Mouse (Mus musculus): ENCODE results near the gene Gm42957. TPM values are rescaled to one million over a fixed set of nuclear protein-coding genes. Genes with fewer than 3 reads are reported as not detected.

Gm42957 gene
- polyA plus RNA-seq, 1 experiment from 2014 or later, result not detected

DNA sequence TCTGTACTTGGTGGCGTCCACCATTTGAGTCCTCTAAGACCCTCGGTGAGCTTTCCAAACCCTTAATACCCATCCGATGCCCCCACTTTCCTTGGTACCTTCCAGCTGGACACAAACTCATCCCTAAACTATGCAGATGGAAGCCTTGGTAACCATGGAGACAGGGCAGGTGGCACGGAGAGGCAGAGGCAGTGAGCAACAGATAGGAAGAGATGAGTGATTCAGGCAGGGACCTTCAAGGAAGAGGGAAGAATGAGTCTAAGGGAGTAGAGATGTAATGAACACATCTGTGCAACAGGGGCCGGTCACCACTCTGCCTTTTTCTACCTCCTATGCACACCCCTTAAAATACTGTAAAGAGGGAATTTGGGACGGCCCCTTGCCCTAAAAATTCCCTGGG, 39.6 kb upstream of the Gm42957 start:
- Histone ChIP-seq H3K4me1 (ENCODE audit: insufficient read depth, low read depth, low read length) (peaks cover 17% of the 10 kb centered on the region), H3K4me3 (ENCODE audit: low read depth, low read length) (no peak overlapping the region), H3K27me3 (replicated peaks; ENCODE audit: insufficient read depth, low read length) (peaks cover 8% of the 10 kb centered on the region; the same call in 1 of the 2 replicates), H3K4me2 (replicated peaks; ENCODE audit: low read depth, low read length) (no peak overlapping the region), H3K9me3 (ENCODE audit: low read length) (no peaks in the 10 kb centered on the region), H3K9ac (replicated peaks; ENCODE audit: low read depth) (no peak overlapping the region), H3K27ac (ENCODE audit: low read length) (no peak overlapping the region), H3K36me3 (ENCODE audit: insufficient read depth, low read length) (no peaks in the 10 kb centered on the region)
- TF ChIP-seq EP300 (IDR thresholded peaks at IDR 0.05), result no peak
- TF ChIP-seq CTCF (IDR thresholded peaks at IDR 0.05), result no peak
- no peak for DNase-seq (ENCODE audit: low spot score)
- ATAC-seq, result no peak
- 31% methylated on average over 6 of the region's 6 CpGs for WGBS

DNA sequence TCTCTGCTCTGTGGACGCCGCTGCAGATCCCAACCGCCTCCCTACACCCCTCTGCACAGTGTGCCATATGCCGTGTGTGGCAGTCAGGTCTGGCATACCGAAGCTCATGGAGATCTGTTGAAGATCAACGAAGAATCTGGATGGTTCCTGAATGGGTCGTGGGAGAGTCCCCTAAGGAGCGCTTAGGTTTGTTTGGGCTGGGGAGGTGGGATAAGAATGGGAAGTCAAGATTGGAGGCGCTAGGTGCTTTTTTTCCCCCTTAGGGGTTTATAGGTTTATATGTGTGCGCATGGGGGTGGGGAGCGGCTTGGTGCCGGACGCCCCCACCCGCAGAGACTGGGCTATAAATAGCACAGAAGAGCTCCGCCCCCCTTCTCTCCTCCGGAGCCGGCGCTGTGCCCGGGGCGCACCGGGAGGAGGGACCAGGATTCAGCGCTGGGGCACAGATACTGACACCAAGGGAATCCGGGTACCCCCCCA, 39.0 kb upstream of the Gm42957 start, which contains the start of gene Ankrd34a:
Ankrd34a (plus strand) TSS at position 409 of the 480 bp plus-strand sequence.
- Histone ChIP-seq H3K27me3 (replicated peaks; ENCODE audit: insufficient read depth, low read length) (peaks cover 8% of the 10 kb centered on the region; the same call in 1 of the 2 replicates), H3K4me3 (ENCODE audit: low read depth, low read length) (peak within 1 kb of the TSS; percentile 29), H3K9ac (replicated peaks; ENCODE audit: low read depth) (0 out of 2 replicates have a peak within 1 kb of the TSS, but pooled peaks have one; percentile 9), H3K4me1 (ENCODE audit: insufficient read depth, low read depth, low read length) (peaks cover 17% of the 10 kb centered on the region), H3K4me2 (replicated peaks; ENCODE audit: low read depth, low read length) (peak within 1 kb of the TSS; percentile 85), H3K27ac (ENCODE audit: low read length) (no peak within 1 kb of the TSS), H3K9me3 (ENCODE audit: low read length) (no peaks in the 10 kb centered on the region), H3K36me3 (ENCODE audit: insufficient read depth, low read length) (no peaks in the 10 kb centered on the region)
- no peak for TF ChIP-seq CTCF (IDR thresholded peaks at IDR 0.05)
- TF ChIP-seq EP300 (IDR thresholded peaks at IDR 0.05), result no peak
- ATAC-seq (no peak), DNase-seq (ENCODE audit: low spot score) (peak; percentile 22)
- WGBS, result 2% methylated on average over 16 of the region's 23 CpGs

DNA sequence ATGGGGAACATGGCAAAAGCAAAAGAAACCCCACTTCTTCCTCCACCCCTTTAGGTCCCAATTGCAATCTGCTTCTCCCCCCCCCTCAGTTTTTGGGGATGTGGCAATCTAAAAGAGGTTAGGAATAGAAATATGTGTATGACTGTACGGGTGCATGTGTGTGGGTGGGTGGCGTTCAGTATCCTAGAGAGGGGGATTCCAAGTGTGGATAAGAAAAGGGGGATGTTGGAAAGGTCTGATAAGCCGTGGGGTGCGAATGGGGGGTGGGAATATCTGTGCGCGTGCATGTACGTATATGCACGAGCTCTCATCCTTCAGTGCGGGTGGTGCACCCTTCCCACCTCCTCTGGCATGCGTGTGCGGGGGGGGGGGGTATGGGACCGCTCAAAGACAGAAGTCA, 38.4 kb upstream of the Gm42957 start:
- Histone ChIP-seq H3K4me1 (ENCODE audit: insufficient read depth, low read depth, low read length) (peaks cover 17% of the 10 kb centered on the region), H3K9ac (replicated peaks; ENCODE audit: low read depth) (no peak overlapping the region), H3K36me3 (ENCODE audit: insufficient read depth, low read length) (no peaks in the 10 kb centered on the region), H3K27me3 (replicated peaks; ENCODE audit: insufficient read depth, low read length) (peaks cover 8% of the 10 kb centered on the region; the same call in 1 of the 2 replicates), H3K27ac (ENCODE audit: low read length) (no peak overlapping the region), H3K4me2 (replicated peaks; ENCODE audit: low read depth, low read length) (peak overlapping the region; percentile 85), H3K4me3 (ENCODE audit: low read depth, low read length) (peak overlapping the region; percentile 29), H3K9me3 (ENCODE audit: low read length) (no peaks in the 10 kb centered on the region)
- DNase-seq (ENCODE audit: low spot score) (peak; percentile 18), ATAC-seq (no peak)
- 2% methylated on average over 6 of the region's 12 CpGs for WGBS
- TF ChIP-seq CTCF (IDR thresholded peaks at IDR 0.05) (no peak), EP300 (IDR thresholded peaks at IDR 0.05) (no peak)

DNA sequence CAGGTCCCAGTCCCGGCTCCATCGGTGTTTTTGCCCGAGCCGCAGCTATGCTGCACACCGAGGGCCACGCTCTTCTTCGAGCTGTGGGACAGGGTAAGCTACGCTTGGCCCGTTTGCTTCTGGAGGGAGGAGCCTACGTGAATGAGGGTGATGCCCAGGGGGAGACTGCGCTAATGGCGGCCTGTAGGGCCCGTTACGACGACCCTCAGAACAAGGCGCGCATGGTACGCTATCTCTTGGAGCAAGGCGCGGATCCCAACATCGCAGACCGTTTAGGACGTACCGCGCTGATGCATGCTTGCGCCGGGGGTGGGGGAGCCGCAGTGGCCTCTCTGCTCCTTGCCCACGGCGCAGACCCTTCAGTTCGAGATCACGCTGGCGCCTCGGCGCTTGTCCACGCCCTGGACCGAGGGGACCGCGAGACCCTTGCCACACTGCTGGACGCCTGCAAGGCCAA, 37.8 kb upstream of the Gm42957 start:
- Histone ChIP-seq H3K27me3 (replicated peaks; ENCODE audit: insufficient read depth, low read length) (peaks cover 8% of the 10 kb centered on the region; the same call in 1 of the 2 replicates), H3K9ac (replicated peaks; ENCODE audit: low read depth) (peak overlapping the region; percentile 9; the same call in 1 of the 2 replicates), H3K4me3 (ENCODE audit: low read depth, low read length) (peak overlapping the region; percentile 29), H3K4me1 (ENCODE audit: insufficient read depth, low read depth, low read length) (peaks cover 17% of the 10 kb centered on the region), H3K4me2 (replicated peaks; ENCODE audit: low read depth, low read length) (peak overlapping the region; percentile 85), H3K27ac (ENCODE audit: low read length) (no peak overlapping the region), H3K36me3 (ENCODE audit: insufficient read depth, low read length) (no peaks in the 10 kb centered on the region), H3K9me3 (ENCODE audit: low read length) (no peaks in the 10 kb centered on the region)
- ATAC-seq, result no peak
- DNase-seq (ENCODE audit: low spot score), result peak; percentile 16
- TF ChIP-seq EP300 (IDR thresholded peaks at IDR 0.05) (no peak), CTCF (IDR thresholded peaks at IDR 0.05) (no peak)
- under 1% methylated on average over 40 of the region's 40 CpGs for whole genome bisulfite sequencing

DNA sequence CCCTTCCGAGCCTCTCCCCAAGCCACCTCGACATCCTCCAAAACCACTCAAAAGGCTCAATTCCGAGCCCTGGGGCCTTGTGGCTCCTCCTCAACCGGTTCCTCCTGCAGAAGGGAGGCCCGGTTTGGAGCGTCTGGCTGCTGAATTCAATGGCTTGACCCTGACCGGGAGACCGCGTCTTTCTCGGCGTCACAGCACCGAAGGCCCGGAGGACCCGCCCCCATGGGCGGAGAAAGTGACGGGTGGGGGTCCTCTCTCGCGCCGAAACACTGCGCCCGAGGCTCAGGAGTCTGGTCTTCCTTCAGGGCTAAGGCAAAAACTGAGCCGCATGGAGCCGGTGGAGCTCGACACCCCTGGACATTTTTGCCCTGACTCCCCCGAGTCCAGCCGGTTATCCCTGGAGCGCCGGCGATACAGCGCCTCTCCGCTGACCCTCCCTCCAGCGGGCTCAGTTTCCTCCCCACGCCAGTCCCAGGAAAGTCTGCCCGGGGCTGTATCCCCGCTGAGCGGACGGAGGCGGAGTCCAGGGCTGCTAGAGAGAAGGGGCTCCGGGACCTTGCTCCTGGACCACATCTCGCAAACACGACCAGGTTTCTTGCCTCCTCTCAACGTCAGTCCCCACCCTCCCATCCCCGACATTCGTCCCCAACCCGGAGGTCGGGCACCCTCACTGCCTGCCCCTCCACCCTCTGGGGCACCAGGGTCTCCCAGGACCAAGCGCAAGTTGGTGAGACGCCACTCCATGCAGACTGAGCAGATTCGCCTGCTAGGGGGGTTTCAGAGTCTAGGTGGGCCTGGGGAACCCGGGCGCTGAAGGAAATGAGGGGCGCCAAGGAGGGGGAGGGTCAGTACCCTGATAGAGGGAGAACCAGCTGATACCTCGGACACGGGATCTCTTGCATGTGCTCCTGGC, 36.9 kb upstream of the Gm42957 start:
- Histone ChIP-seq H3K27ac (ENCODE audit: low read length) (no peak overlapping the region), H3K4me3 (ENCODE audit: low read depth, low read length) (peak overlapping the region; percentile 29), H3K36me3 (ENCODE audit: insufficient read depth, low read length) (no peaks in the 10 kb centered on the region), H3K9ac (replicated peaks; ENCODE audit: low read depth) (peak overlapping the region; percentile 9; the same call in 1 of the 2 replicates), H3K9me3 (ENCODE audit: low read length) (no peaks in the 10 kb centered on the region), H3K27me3 (replicated peaks; ENCODE audit: insufficient read depth, low read length) (peaks cover 8% of the 10 kb centered on the region; the same call in 1 of the 2 replicates), H3K4me1 (ENCODE audit: insufficient read depth, low read depth, low read length) (peaks cover 17% of the 10 kb centered on the region), H3K4me2 (replicated peaks; ENCODE audit: low read depth, low read length) (peak overlapping the region; percentile 85)
- TF ChIP-seq CTCF (IDR thresholded peaks at IDR 0.05), result no peak
- TF ChIP-seq EP300 (IDR thresholded peaks at IDR 0.05), result no peak
- WGBS, result 4% methylated on average over 49 of the region's 54 CpGs
- no peak for ATAC-seq
- peak; percentile 60 for DNase-seq (ENCODE audit: low spot score)

DNA sequence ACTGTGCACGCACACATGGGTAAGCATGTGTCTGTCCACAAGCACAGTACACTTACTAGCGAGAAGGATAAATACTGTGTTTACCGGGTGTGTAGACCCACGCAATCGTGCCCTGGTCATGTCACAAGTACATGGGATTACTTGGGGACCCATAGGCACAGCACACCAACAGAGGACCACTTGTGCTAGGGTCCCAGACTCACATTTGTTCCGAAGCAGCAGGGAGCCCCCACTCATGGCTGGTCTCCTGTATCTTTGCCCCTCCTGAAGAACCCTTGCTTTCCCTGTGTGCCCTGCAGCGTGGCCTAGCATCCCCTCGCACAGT, 36.2 kb upstream of the Gm42957 start:
- peaks cover 17% of the 10 kb centered on the region for H3K4me1 ChIP-seq (ENCODE audit: insufficient read depth, low read depth, low read length)
- H3K27me3 ChIP-seq (replicated peaks; ENCODE audit: insufficient read depth, low read length), result peaks cover 8% of the 10 kb centered on the region; the same call in 1 of the 2 replicates
- ATAC-seq, result no peak
- H3K27ac ChIP-seq (ENCODE audit: low read length), result no peak overlapping the region
- no peaks in the 10 kb centered on the region for H3K9me3 ChIP-seq (ENCODE audit: low read length)
- H3K4me3 ChIP-seq (ENCODE audit: low read depth, low read length), result no peak overlapping the region
- no peak for DNase-seq (ENCODE audit: low spot score)
- no peak overlapping the region for H3K4me2 ChIP-seq (replicated peaks; ENCODE audit: low read depth, low read length)
- TF ChIP-seq CTCF (IDR thresholded peaks at IDR 0.05) (no peak), EP300 (IDR thresholded peaks at IDR 0.05) (no peak)
- H3K9ac ChIP-seq (replicated peaks; ENCODE audit: low read depth), result no peak overlapping the region
- no peaks in the 10 kb centered on the region for H3K36me3 ChIP-seq (ENCODE audit: insufficient read depth, low read length)
- WGBS, result 61% methylated on average over 8 of the region's 8 CpGs
